Mouse (Mus musculus) hindlimb bud, embryonic 11.5 days (tissue): ENCODE data around the gene Epp13.
"Not testable (repeated sequence)": the region's sequence is repeated elsewhere in the genome, so short reads cannot be mapped to it uniquely, and the experiment has no call there.

ENCODE experiments used
- DNase-seq: peaks from one replicate; pipeline ENCODE4 v3.0.0-alpha.2; 2012; ENCODE audit warnings: low read depth, low spot score; ENCODE audit errors: extremely low spot score

Epp13 gene

DNA sequence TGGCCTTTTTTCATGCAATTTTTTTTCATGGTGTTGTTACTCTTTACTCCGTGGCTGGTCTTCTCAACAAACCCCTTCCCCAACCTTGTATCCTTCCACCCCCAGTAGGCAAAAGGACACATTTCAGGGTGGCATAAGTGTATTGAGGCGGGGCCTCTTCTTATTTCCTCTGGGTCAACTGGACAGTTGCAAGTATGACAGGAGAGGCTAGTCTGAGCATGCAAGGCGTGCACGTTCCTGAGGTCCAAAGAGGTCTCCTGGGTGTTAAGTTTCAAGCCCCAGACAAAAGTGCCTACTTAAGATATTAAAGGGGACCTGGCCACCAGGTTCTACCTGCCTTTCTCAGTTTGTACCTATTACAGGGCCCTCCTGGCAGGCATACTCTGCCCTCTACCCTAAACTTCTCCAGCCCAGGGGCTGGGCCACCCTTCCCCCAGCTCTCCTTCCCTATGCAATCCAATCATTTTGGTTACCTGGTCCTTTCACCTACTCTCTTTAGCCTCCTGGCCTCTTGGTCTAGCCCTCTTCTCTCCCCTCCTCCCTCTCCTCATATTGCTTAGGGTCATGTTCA is 32.0 kb downstream of the Epp13 start:
- DNase-seq, result no peak

DNA sequence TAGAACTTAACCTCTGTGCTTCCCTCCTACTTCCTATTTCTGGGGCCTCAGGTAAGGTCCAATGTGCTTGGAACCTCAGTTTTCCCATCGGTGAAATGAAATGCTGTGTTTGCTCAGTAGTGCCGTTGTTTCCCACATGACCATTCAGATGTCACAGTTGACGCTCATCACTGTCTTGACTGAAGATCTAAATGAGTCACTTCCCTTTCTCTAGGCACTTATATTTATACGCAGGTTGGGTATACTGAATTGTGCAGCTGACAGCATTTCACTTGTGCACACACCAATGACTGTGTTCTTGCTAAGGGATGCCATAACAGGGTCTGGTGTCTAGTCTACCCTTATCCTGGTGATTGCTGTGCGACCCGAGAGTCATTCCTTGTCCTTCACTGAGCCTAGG is 32.9 kb downstream of the Epp13 start:
- DNase-seq, result no peak

DNA sequence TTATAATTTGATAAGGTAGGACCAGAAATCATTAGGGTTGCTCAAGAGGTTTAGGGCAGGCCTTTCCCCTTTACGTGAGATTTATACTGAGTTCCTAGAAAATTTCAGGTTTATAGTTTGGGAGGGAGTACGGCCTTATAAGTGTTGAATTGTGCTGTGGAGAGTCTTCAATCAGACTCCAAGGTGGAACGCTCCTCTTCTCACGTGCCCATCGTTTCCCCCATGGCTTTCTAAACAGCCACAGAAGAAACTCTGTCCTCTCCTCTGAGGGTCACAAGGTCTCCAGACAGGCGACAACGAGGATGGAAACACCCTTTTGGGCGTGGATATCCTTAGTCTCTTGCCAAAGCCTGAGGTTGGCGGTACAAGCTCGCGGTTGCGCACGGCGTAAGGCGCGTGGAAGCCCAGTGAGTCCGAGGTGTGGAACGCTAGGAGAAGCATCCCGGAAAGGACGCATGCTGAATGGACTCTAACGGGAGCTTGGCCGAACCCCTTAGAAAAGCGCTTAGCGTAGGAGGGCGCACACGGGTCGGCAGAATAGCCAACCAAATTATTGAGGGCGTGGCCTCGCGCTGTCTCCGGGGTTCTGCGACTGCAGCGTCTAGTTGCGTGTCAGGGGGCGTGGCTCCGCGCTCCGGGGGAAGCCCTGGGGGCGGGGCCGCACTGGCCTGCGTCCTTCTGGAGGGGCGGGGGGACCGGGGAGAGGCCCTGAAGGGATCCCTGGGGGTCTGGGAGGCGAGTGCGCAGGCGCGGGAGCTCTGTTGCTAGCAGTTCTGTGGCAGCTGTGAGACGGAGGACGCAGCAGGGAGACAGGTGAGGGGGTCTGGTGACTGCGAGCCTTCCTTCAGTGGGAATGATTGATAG is 33.6 kb downstream of the Epp13 start, which contains the start of gene Zfp667:
TSS of gene Zfp667 (plus strand) at position 738 of the 864 bp plus-strand sequence.
- DNase-seq, result peak; percentile 74

DNA sequence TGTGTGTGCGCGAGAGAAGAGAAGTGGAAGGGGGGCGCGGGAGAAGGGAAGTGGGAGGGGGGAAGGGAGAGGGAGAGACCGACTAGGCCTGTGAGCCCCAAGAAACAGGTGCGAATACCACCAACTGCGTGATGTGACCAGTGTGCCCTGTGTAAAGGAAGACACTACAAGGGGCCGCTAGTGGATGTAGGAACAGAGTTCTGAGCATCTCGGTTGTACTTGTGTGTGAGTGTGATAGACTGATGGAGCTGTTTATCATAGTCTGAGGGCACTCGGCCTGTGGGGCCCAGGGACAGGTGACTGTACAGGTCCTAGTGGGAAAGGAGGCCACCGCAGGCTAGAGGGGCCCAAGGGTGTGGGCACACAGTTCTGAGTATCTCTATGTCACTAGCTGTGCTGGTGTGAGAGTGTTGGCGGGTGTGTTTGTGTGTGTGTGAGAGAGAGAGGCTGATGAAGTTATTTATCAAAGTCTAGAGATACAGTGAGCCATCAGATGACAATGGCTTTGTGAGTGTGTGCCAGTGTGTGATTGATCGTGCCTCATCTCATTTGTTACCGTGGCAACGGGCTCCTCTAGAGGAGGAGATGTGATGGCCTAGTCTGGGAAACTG is 34.5 kb downstream of the Epp13 start:
- DNase-seq, result no peak

DNA sequence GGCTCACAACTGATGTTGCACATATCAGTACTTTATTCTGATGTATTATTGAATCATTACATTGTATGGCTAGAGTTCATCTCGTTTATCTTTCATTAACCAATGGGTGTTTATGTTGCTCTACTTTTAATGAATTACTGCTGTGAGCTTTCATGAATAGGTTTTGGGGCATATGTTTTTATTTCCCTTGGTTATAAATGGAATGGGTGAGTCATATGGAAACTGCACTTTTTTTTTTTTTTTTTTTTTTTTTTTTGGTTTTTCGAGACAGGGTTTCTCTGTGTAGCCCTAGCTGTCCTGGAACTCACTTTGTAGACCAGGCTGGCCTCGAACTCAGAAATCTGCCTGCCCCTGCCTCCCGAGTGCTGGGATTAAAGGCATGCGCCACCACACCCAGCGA is 38.6 kb downstream of the Epp13 start:
- not testable (repeated sequence) for DNase-seq

DNA sequence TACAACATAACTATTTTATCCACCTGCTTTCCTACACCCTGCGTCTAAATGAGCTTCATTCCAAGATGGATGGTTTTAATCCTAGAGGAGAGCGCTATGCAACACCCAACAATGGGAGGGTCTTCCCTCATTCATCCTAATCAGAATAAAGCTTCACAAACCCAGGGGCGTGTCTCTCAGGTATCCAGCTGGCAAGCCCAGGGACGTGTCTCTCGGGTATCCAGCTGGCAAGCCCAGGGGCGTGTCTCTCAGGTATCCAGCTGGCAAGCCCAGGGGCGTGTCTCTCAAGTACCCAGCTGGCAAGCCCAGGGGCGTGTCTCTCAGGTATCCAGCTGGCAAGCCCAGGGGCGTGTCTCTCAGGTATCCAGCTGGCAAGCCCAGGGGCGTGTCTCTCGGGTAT is 48.3 kb downstream of the Epp13 start:
- not testable (repeated sequence) for DNase-seq

DNA sequence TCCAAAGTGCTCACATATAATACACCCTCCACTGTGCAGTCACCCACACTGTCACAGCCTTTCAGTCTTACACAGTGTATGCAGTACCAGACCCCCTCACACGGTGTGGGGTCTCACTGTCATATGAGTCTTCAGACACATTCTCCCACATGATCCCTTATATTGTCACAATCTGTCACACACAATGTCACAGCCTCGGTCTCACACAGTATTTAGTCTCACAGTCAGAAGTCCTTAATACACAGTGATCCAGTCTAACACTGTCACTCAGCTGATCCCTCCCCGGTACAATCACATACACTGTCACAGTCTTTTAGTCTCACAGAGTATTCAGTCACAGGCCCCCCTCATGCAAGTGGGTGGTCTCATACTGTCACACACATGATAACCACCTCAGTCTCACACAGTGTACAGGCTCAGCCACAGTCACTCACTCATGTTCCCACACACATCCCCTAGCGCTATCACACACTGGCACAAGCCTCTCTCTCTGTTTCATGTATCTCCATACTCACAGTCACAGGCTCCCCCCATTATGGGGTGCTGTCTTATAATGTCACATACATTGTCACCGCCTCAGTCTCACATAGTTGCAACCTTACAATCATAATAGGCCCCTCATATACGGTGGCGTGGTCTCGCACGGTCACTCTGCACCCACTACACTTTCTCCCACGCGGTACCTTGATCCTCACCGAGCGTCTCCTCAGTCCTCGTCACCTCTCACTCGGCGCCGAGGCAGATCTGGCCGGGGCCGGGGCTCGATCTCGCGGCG is 78.1 kb downstream of the Epp13 start:
- no peak for DNase-seq

DNA sequence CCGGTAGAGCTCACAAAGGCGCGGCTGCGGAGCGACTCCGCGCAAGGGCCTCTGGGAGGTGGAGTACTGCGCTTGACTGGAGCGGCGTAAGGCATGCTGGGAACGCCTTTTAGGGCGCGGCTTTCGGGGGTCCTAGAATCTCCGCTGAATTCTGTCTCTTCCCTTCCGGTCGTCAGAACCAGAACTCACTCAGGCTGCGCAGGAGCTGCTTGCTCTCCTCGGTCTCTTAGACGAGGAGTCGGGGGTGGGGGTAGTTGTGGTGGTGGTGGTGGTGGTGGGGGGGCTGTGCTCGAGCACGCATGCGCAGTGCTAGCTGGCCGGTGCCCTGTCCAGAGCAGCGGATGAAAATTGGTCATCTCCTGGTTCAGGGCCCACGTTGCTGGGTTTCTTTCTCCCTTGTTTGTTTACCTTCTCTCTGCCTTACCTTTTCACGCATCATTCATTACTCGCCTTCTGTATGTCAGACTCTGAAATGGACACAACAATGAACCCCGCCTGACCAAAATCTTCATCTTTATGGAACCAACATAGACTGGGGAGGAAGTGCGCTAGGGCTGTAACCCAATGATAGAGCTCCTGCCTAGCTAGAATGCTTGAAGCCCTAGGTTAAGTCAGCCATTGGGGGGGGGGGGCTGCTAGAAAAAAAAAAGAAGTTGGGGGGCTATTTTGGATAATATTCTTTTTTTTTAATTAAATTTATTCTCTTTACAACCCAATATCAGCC is 78.9 kb downstream of the Epp13 start, which contains the start of gene Zfp583:
TSS of gene Zfp583 (minus strand) at position 53 of the 724 bp plus-strand sequence.
- peak; percentile 42 for DNase-seq
